Mouse (Mus musculus): ENCODE results near the gene Cyp4a29. TPM values are rescaled to one million over a fixed set of nuclear protein-coding genes. Genes with fewer than 3 reads are reported as not detected.
"Not testable (repeated sequence)": the region's sequence is repeated elsewhere in the genome, so short reads cannot be mapped to it uniquely, and the experiment has no call there.

Cyp4a29 gene
- total RNA-seq (2017) = not detected in 3 replicates

DNA sequence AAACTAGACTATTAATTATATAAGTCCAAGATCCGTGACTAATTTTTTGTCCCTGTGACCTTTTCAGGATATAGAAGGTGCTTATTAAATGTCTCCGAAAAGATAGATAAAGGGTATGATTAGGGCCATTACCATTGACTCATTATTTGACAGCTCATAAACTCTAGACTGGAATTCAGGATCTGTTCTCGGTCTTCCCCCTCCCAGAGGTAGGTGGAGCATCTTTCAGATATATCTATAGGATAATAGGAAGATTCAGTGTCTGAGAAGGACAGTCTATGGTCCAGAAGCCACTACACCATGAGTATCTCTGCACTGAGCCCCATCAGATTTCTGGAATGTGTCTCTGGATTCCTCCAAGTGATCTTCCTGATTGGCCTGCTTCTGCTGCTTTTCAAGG lies at the start of gene Cyp4a29:
Gene Cyp4a29, plus strand, starts transcription at position 301 of the 400 bp plus-strand sequence.
- no peak for ATAC-seq (replicated peaks; ENCODE audit: insufficient number of reproducible peaks, low FRiP score, low TSS enrichment, poor library complexity, severe bottlenecking)

DNA sequence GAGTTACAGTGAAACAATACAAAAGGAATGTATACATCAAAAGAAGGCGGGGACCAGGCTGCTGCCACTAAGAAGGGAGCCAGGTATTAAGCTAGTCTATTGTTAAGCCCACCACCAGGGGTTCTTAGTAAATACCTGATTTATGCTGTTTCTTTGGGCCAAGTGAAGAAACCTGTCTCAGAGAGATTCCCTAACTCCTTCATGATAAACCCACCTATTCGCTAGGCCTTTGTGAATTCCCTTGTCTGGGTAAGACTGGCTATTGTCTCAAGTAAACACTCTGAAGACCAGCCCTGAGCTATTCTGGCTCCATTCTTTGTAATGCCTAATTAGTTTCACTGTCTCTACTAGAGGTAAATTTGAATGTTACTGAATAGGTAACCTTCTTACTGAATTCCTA lies 9.0 kb upstream of the Cyp4a29 start:
- not testable (repeated sequence) for ATAC-seq (replicated peaks; ENCODE audit: insufficient number of reproducible peaks, low FRiP score, low TSS enrichment, poor library complexity, severe bottlenecking)

DNA sequence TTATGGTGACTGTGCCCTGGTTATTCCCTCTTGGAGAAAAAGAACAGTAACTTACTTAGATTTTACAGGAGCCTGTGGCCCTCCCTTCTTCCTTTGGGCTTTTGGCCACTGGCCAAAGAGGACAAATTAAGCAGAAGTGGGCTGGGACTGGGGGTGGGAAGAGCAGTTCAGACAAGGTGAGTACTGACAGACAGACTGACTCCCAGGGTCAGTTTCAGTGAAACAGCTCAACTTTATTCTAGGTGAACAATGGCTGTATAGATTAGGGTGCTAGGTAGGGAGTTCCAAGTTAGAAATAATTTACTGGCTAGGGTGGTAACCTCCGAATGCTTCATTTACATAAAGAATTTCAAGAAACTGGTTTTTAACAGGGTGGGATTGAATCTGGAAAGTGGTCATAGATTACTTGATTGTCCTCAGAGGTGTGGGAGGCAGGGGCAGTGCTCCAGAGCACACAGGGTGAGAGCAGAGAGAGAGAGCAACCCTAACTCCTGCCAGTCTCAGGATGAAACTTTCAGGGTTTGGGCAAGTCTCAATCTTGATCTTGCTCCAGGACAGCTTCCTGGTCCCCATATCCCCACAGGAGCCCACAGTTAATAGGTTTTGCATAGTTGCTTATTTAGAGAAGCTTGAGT lies 5.3 kb upstream of the Cyp4a29 start:
- ATAC-seq (replicated peaks; ENCODE audit: insufficient number of reproducible peaks, low FRiP score, low TSS enrichment, poor library complexity, severe bottlenecking) = no peak

DNA sequence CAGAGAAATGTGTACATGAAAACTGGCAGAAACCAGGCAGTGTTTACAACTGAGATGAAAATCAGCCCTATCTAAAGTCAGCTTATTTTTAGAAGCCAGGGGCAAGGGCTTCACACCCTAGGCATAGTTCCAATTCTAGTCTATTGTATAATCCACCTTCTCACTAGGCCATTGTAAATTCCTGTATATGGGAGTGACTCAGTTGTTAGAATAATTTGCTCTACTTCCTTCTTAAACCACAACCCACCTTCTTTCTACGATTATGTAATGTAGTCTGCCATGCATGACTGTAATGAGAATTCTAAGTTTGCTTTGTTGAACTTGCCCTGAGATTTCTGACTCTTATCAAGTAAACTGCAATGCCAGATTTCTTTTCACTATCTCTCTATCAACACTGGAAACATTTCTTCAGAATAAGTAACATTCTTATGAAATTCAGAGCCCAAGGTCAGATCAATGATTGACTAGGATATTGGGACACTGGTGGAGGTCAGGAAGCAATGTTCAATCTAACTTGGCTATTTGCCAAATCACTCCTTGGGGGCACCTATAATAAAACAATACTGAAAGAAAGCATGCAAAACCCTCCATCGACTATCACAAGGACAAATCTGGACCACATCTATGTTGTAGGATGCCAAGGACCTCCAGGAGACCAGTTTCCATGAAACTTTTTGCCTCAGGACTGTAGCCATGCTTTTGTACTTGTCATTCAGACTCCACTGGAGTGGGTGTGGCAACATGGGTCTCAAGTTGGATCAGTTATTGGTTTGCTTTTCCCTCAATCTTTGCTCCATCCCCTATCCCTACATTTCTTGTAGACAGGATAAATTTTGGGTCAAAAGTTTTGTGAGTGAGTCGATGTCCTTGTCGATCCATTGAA lies 23.0 kb downstream of the Cyp4a29 start:
- ATAC-seq (replicated peaks; ENCODE audit: insufficient number of reproducible peaks, low FRiP score, low TSS enrichment, poor library complexity, severe bottlenecking) = not testable (repeated sequence)

DNA sequence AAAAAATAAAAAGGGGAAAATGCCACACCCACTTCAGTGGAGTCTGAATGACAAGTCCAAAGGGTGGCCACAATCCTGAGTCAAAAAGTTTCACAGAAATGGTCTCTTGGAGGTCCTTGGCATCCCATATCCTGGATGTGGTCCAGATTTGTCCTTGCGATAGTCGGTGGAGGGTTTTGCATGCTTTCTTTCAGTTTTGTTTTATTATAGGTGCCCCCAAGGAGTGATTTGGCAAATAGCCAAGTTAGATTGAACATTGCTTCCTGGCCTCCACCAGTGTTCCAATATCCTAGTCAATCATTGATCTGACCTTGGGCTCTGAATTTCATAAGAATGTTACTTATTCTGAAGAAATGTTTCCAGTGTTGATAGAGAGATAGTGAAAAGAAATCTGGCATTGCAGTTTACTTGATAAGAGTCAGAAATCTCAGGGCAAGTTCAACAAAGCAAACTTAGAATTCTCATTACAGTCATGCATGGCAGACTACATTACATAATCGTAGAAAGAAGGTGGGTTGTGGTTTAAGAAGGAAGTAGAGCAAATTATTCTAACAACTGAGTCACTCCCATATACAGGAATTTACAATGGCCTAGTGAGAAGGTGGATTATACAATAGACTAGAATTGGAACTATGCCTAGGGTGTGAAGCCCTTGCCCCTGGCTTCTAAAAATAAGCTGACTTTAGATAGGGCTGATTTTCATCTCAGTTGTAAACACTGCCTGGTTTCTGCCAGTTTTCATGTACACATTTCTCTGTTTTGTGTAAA lies 36.5 kb downstream of the Cyp4a29 start:
- ATAC-seq (replicated peaks; ENCODE audit: insufficient number of reproducible peaks, low FRiP score, low TSS enrichment, poor library complexity, severe bottlenecking) = not testable (repeated sequence)

DNA sequence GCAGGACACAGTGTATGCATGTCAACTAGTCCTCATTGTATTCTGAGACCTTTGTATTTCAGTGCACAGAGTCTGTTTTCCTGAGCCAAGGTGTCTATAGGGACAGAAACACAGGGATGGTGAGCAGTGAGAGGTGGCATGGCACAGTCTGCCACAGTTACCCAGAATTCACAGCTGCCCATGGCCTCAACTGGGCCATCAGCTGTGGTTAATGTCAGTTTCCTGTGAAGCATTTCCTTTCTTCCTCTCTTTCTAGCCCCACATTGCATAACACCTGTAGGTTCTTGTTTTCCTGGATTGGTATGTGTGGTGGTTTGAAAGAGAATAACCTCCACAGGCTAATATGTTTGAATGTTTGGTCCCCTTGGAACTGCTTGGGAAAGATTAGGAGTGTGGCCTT lies 38.5 kb downstream of the Cyp4a29 start:
- ATAC-seq (replicated peaks; ENCODE audit: insufficient number of reproducible peaks, low FRiP score, low TSS enrichment, poor library complexity, severe bottlenecking) = no peak

DNA sequence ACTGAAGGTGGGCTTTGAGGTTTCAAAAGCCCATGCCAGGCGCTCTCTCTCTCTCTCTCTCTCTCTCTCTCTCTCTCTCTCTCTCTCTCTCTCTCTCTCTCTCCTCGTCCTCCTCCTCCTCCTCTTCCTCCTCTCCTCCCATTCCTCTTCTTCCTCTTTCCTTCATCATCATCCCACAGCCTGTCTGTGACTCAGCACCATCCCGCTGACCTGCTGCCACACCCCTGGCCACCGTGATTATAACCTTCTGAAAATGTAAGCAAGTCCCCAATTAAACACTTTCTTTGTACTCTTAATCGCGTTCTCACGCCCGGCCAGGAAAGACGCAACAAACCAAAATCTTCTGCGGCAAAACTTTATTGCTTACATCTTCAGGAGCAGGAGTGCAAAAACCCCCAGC lies 38.9 kb downstream of the Cyp4a29 start:
- not testable (repeated sequence) for ATAC-seq (replicated peaks; ENCODE audit: insufficient number of reproducible peaks, low FRiP score, low TSS enrichment, poor library complexity, severe bottlenecking)

DNA sequence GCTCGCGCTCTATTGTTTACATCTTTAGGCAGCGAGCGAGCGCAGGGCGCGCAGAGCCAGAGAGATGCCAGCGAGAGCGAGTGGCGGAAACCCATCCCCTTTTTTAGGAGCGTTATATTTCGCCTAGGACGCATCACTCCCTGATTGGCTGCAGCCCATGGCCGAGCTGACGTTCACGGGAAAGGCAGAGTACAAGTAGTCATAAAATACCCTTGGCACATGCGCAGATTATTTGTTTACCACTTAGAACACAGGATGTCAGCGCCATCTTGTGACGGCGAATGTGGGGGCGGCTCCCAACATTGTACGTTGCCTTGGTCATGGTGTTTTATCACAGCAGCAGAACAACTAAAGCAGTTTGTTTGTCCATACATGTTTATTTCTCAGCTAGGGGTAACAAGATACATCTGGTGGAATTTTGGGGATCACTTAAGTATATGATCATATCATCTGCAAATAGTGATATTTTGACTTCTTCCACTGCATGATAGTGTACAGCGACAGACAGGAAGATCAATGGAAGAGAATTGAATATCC lies 39.4 kb downstream of the Cyp4a29 start:
- not testable (repeated sequence) for ATAC-seq (replicated peaks; ENCODE audit: insufficient number of reproducible peaks, low FRiP score, low TSS enrichment, poor library complexity, severe bottlenecking)

DNA sequence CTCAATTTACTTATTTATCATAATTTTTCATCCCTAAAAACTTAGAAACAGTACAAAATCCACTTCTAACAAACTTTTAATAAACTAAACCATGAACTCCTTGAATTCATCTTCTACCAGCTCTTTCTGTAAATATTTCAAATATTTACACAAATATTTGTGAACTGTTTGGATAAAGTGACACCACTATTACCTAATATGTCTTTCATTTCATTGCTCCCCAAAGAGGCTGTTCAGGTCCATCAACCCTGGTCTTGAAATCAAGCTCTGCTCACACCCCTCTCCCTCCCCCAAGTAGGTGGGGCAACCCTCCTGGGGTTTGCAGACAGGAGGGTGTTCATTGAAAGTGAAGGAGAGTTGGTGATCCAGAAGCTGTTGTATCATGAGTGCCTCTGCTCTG lies 56.9 kb downstream of the Cyp4a29 start, which contains the start of gene Cyp4a12a:
Gene Cyp4a12a, plus strand, starts transcription at position 301 of the 400 bp plus-strand sequence.
- not testable (repeated sequence) for ATAC-seq (replicated peaks; ENCODE audit: insufficient number of reproducible peaks, low FRiP score, low TSS enrichment, poor library complexity, severe bottlenecking)

Other genes with a start within 250 kb of the Cyp4a29 start
- 0.53 to 1.9 TPM (median 0.78 TPM) in 3 replicates for gene Stil, start 241.9 kb upstream of the Cyp4a29 start, total RNA-seq (2017)
- 0.53 to 3.0 TPM (median 2.9 TPM) in 3 replicates for gene Tal1, start 185.7 kb upstream of the Cyp4a29 start, total RNA-seq (2017)
- 3.3 to 4.9 TPM in 2 of 3 replicates, not detected in the other for gene Pdzk1ip1, start 153.4 kb upstream of the Cyp4a29 start, total RNA-seq (2017)
- 0.49 TPM in 1 of 3 replicates, not detected in the others for gene Cyp4x1, start 107.8 kb upstream of the Cyp4a29 start, total RNA-seq (2017)
- gene Cyp4a12a, start 57.0 kb downstream of the Cyp4a29 start, total RNA-seq (2017) = not detected in 3 replicates
- not detected in 3 replicates for gene Cyp4a12b, start 169.5 kb downstream of the Cyp4a29 start, total RNA-seq (2017)
- not detected in 3 replicates for gene Cyp4a30b, start 210.5 kb downstream of the Cyp4a29 start, total RNA-seq (2017)